Mouse (Mus musculus) embryonic facial prominence, embryonic 13.5 days (tissue): ENCODE measurements at regions not wholly inside any gene's neighbourhood (a gene's known extent, or its start where the extent isn't known, plus 50 kb on each side); places are given as distances from the start of the nearest gene placed in this dataset.

Source experiments
- ATAC-seq: fragments of 200-750 bp; cut with Nextera tagmentation; 2 replicates; pipeline ENCODE4 v1.8.0; 2017; ENCODE audit warnings: low read depth; ENCODE audit not compliant: insufficient number of reproducible peaks, insufficient read depth, low FRiP score, low TSS enrichment
- H3K27ac ChIP-seq: fragments of 300-500 bp; sonication (generic); 2 replicates; pipeline ENCODE4 v1.5.1; 2015; ENCODE audit warnings: moderate library complexity, mild to moderate bottlenecking, inconsistent platforms
- H3K27me3 ChIP-seq: fragments of 300-500 bp; sonication (generic); 2 replicates; pipeline ENCODE4 v1.6.1; 2015; ENCODE audit warnings: mild to moderate bottlenecking, inconsistent platforms
- H3K36me3 ChIP-seq: fragments of 300-500 bp; sonication (generic); 2 replicates; pipeline ENCODE4 v1.6.1; 2015; ENCODE audit warnings: mild to moderate bottlenecking, inconsistent platforms
- H3K4me1 ChIP-seq: fragments of 300-500 bp; sonication (generic); 2 replicates; pipeline ENCODE4 v1.6.1; 2015; ENCODE audit warnings: inconsistent platforms
- H3K4me2 ChIP-seq: fragments of 300-500 bp; sonication (generic); 2 replicates; pipeline ENCODE4 v1.6.1; 2015; ENCODE audit warnings: moderate library complexity, mild to moderate bottlenecking, inconsistent platforms
- H3K4me3 ChIP-seq: fragments of 300-500 bp; sonication (generic); 2 replicates; pipeline ENCODE4 v1.5.1; 2015; ENCODE audit warnings: mild to moderate bottlenecking, inconsistent platforms
- H3K9ac ChIP-seq: fragments of 300-500 bp; sonication (generic); 2 replicates; pipeline ENCODE4 v1.6.1; 2015; ENCODE audit warnings: mild to moderate bottlenecking, inconsistent platforms
- H3K9me3 ChIP-seq: fragments of 300-500 bp; sonication (generic); 2 replicates; pipeline ENCODE4 v1.6.1; 2016; ENCODE audit warnings: inconsistent platforms
- WGBS: fragments of 180-500 bp; shearing (Covaris S2); methylation state at CpG from one replicate; pipeline ENCODE4 v1.1.7; 2015; ENCODE audit warnings: mixed read lengths; 5-methylcytosine and 5-hydroxymethylcytosine counted together

DNA sequence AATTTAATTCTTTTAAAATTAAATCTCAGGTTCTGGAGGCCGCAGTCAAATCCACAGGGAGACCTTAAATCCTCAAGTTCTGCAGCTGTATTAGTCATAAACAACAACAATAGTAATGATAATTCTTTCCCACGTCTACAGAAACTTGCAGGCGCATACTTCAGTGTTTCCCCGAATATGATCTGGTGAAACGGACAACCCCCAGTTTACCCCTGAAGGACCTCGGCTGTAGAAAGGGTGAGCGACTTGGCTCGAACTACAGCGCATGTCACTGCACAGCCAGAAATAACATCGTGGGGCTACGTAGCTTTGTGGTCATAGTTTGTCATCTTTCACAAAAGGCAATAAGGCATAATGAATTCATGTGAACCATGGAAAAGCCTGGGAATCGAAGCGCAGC is 105.0 kb upstream of the Zeb2 start:
- 78% methylated on average over 13 of the region's 13 CpGs for WGBS
- Histone ChIP-seq H3K4me3 (no peak overlapping the region), H3K36me3 (no peaks in the 10 kb centered on the region), H3K27me3 (0 out of 2 replicates have a peak, but pooled peaks cover 2% of the 10 kb centered on the region), H3K27ac (no peak overlapping the region), H3K4me2 (no peak overlapping the region), H3K9ac (no peak overlapping the region), H3K9me3 (no peaks in the 10 kb centered on the region), H3K4me1 (peaks cover 4% of the 10 kb centered on the region; the same call in 1 of the 2 replicates)
- ATAC-seq, result no peak

DNA sequence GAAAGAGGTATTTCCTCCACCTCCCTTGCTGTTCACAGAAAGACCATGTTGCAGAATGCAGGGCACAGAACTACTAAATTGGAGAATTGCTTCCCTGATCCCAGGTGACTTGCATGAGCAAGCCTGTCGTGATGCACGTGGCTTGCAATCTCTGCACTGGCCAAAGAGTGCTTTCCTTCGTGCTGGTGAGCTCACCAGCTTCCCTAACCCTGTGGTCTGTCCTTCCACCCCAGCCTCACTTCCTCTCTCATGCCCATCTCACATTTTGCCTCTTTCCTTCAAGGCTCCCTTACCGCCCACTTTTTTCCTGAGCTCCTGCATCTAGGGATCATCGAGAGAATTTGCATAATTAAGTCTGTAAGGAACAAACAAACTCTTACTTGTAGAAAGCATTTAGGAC is 102.7 kb upstream of the Zeb2 start:
- 50% methylated on average over 5 of the region's 5 CpGs for WGBS
- Histone ChIP-seq H3K36me3 (no peaks in the 10 kb centered on the region), H3K27me3 (0 out of 2 replicates have a peak, but pooled peaks cover 2% of the 10 kb centered on the region), H3K4me2 (no peak overlapping the region), H3K27ac (no peak overlapping the region), H3K4me3 (no peak overlapping the region), H3K9me3 (no peaks in the 10 kb centered on the region), H3K9ac (no peak overlapping the region), H3K4me1 (no peaks in the 10 kb centered on the region)
- ATAC-seq, result no peak

DNA sequence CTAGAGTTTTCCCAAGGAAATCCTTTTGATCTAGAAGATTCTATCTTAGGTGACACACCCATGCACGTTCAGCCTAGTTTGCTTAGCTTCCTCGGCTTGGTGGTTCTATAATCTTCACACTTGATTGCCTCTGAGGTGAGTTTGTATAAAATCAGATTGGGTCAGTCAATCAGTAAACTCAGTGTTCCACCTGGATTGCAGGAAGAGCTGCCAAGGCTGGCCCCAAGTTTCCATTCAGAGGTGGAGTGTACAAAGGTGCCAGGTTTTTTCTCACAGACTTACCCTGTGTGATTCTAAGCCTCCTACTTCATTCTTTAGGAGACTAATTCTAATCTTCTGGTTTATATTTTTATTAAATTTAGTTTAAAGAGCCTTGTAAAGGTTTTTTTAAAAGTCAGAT is 95.6 kb upstream of the Zeb2 start:
- no peaks in the 10 kb centered on the region for H3K9me3 ChIP-seq
- H3K9ac ChIP-seq, result no peak overlapping the region
- no peaks in the 10 kb centered on the region for H3K36me3 ChIP-seq
- 63% methylated on average over 2 of the region's 2 CpGs for WGBS
- no peaks in the 10 kb centered on the region for H3K27me3 ChIP-seq
- H3K27ac ChIP-seq, result no peak overlapping the region
- ATAC-seq, result no peak
- no peak overlapping the region for H3K4me3 ChIP-seq
- H3K4me1 ChIP-seq, result no peaks in the 10 kb centered on the region
- H3K4me2 ChIP-seq, result no peak overlapping the region

DNA sequence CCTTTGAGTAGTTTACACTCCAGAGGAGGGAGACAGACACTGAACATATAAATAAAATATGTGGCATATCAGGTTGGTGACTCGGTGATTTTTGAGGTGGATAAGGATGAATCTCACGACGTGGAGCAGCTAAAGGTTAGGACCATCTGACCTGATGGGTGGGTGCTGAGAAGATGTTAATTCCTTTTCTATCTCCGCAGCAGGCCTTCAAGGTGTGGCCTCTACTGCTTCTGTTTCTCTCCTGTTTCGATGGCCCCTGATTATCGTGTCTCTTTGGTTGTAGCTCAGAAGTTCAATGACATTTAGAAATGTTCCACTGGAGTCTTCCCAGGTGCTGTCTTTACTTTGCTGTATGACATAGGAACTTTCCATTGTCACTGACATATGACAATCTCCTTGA is 91.3 kb upstream of the Zeb2 start:
- no peak for ATAC-seq
- no peaks in the 10 kb centered on the region for H3K9me3 ChIP-seq
- 93% methylated on average over 6 of the region's 6 CpGs for WGBS

DNA sequence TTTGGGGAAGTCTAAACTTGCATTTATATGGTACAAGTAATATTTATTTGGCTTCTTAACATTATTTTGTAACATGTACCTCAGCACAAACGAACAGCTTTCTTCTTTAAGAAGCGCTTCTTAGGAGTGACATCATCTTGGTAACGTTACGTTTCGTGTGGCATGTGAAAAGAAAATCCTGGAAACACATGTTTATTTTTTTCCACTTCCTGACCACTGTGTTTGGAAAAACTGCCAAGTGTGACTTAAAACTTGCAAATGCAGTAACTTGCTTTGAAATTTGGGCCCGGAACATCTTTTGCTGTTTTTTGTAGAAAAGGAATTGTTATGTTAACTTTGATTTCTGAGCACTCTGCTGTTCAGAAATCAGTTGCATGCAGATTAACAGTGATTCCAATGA is 88.6 kb upstream of the Zeb2 start:
- Histone ChIP-seq H3K27ac (no peak overlapping the region), H3K4me1 (peaks cover 4% of the 10 kb centered on the region; the same call in 1 of the 2 replicates), H3K4me2 (no peak overlapping the region), H3K9me3 (no peaks in the 10 kb centered on the region), H3K27me3 (no peaks in the 10 kb centered on the region), H3K4me3 (no peak overlapping the region), H3K36me3 (no peaks in the 10 kb centered on the region), H3K9ac (no peak overlapping the region)
- WGBS, result 23% methylated on average over 6 of the region's 6 CpGs
- ATAC-seq, result no peak

More for the DNA sequence above, 91.3 kb upstream of the Zeb2 start:
- Histone ChIP-seq H3K36me3 (no peaks in the 10 kb centered on the region), H3K4me2 (no peak overlapping the region), H3K27ac (no peak overlapping the region), H3K4me3 (no peak overlapping the region), H3K9ac (no peak overlapping the region), H3K27me3 (no peaks in the 10 kb centered on the region), H3K4me1 (peaks cover 4% of the 10 kb centered on the region; the same call in 1 of the 2 replicates)

DNA sequence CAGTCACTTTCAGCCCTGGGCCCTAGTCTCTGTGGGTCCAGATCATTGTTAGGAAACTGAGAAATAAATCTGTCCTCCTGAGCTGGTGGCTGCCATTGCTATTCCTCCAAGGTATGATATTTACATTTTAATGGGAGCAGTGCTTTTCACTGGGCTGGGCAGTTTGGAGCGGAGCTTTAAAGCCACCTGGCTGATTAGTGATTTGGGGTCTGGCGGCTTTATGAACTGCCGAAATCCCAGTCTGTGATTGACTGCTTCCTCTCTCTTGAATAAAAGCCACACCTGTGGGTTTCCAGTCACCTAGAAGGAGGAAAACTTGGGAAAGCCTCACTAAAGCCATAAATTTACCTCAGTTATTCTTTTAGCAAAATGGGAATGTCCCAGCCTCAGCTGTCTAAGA is 88.0 kb upstream of the Zeb2 start:
- ATAC-seq, result no peak
- Histone ChIP-seq H3K27me3 (no peaks in the 10 kb centered on the region), H3K9ac (no peak overlapping the region), H3K9me3 (no peaks in the 10 kb centered on the region), H3K4me2 (no peak overlapping the region), H3K27ac (no peak overlapping the region), H3K4me3 (no peak overlapping the region), H3K4me1 (peaks cover 4% of the 10 kb centered on the region; the same call in 1 of the 2 replicates), H3K36me3 (no peaks in the 10 kb centered on the region)
- WGBS, result 70% methylated on average over 3 of the region's 3 CpGs

DNA sequence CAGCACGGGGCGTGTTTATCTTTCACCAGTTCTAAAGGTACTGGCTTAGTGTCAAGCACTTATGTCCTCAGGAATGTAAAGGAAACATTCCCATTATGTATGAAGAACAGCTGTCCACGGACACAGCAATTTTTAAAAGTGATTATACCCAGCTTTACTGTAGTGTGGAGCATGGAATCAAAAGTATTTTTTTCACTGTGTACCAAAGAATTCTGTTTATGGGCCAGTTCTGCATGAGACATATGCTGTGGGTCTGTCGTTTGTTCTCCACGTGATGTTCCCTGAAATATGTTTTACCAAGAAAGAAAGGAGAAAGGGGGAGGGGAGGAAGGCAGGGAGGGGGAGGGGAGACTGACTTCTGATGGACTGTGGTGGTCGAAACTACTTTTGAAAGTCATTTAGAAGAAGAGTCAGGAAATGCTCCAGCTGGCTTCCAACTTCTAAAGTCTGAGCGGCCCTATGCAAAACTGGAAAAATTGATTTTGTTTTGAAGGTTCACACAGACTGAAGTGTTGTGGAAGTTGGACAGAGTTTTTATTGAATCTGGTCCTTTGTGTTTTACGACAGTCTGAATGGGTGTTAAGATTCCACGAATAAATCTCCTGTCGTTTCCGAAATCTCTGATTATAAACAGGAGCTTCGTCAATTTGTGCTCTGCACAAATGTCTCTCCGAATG is 80.9 kb upstream of the Zeb2 start:
- Histone ChIP-seq H3K36me3 (no peaks in the 10 kb centered on the region), H3K4me2 (no peak overlapping the region), H3K4me3 (no peak overlapping the region), H3K9ac (no peak overlapping the region), H3K27me3 (no peaks in the 10 kb centered on the region), H3K27ac (no peak overlapping the region), H3K4me1 (no peaks in the 10 kb centered on the region), H3K9me3 (no peaks in the 10 kb centered on the region)
- 62% methylated on average over 13 of the region's 13 CpGs for WGBS
- ATAC-seq, result no peak

DNA sequence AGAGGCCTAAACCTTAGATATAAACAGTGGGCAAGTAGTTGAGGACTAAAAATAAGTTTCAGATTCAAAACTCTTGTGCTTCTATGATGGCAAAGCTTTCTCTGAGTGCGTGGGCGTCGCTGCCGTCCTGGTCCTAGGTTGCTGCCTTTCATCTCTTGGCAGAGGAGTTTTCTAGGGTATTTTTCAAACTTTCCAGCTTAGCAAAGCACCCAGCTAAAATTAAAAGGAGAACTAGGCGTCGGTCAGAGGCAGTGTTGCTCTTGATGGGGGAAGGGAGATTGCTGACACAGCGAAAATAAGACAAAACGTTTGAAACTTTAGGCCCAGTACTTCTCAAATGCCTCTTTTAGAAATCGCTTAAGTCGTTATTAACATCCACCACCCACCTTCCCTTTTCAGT is 80.1 kb upstream of the Zeb2 start:
- no peaks in the 10 kb centered on the region for H3K27me3 ChIP-seq
- no peak overlapping the region for H3K4me2 ChIP-seq
- no peaks in the 10 kb centered on the region for H3K4me1 ChIP-seq
- H3K9me3 ChIP-seq, result no peaks in the 10 kb centered on the region
- H3K27ac ChIP-seq, result no peak overlapping the region
- 80% methylated on average over 10 of the region's 10 CpGs for WGBS
- H3K9ac ChIP-seq, result no peak overlapping the region
- no peak overlapping the region for H3K4me3 ChIP-seq
- no peaks in the 10 kb centered on the region for H3K36me3 ChIP-seq
- ATAC-seq, result no peak

DNA sequence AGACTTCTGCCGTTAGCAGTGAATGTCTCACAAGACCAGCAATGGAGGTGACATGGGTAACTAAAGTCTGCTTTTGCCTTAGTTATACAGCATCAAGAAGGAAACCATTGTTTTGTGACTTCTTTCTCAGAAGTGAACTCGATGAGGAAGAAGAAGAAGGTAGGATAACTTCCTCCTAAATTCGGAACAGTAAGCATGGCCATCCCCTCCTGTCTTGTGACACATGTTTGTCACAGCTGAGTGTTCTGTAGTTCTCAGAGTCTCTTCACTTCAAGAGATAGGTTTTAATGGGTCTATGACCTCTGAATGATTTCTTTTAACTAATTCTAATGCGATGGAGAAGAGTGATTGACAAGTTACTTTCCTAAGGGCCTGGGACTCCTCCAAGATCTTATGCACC is 79.3 kb upstream of the Zeb2 start:
- ATAC-seq, result no peak

DNA sequence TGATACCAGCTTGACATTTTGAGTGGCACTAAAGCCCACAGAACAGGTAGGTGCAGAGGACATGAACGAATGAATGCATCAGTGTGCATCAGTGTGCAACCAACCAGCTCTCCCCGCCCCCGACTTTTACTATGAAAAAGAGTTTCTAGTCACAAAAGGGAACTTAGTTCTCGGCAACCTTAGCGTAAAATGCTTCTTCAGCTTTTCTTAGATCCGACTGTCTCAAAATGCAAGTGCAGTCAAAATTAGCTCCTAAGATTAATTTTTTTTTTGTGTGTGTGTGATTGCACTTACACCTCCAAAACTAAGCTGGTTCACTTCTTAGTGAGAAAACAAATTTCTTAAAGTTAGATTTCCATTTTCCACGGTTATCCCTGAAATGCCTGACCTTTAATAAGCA is 77.1 kb upstream of the Zeb2 start:
- H3K4me3 ChIP-seq, result no peak overlapping the region
- H3K36me3 ChIP-seq, result no peaks in the 10 kb centered on the region
- WGBS, result 81% methylated on average over 7 of the region's 7 CpGs
- no peaks in the 10 kb centered on the region for H3K4me1 ChIP-seq
- H3K27me3 ChIP-seq, result no peaks in the 10 kb centered on the region
- no peak overlapping the region for H3K27ac ChIP-seq
- H3K9ac ChIP-seq, result no peak overlapping the region
- no peak overlapping the region for H3K4me2 ChIP-seq
- no peaks in the 10 kb centered on the region for H3K9me3 ChIP-seq
- ATAC-seq, result no peak

More for the DNA sequence above, 79.3 kb upstream of the Zeb2 start:
- no peak overlapping the region for H3K27ac ChIP-seq
- no peaks in the 10 kb centered on the region for H3K9me3 ChIP-seq
- no peak overlapping the region for H3K4me2 ChIP-seq
- no peaks in the 10 kb centered on the region for H3K36me3 ChIP-seq
- no peak overlapping the region for H3K9ac ChIP-seq
- 87% methylated on average over 4 of the region's 4 CpGs for WGBS
- H3K4me1 ChIP-seq, result no peaks in the 10 kb centered on the region
- no peak overlapping the region for H3K4me3 ChIP-seq
- no peaks in the 10 kb centered on the region for H3K27me3 ChIP-seq

DNA sequence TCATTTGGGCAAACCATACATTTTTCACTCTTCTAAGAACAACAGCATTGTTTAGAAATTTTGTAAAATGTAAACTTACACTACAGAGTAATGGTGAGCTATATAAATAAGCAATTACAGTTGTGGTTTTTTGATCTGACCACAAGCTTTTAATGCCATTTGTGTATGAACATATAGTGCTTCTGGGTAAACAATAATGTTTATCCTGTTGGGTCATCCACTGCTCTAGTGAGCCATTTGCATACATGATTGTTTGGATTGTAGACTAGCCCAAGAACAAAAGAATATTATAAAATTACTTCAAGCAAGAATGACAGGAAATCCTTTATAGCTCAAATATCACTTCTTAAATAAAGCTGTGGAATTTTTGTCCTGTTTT is 68.4 kb upstream of the Zeb2 start:
- H3K9me3 ChIP-seq, result no peaks in the 10 kb centered on the region
- H3K4me3 ChIP-seq, result no peak overlapping the region
- no peak overlapping the region for H3K4me2 ChIP-seq

DNA sequence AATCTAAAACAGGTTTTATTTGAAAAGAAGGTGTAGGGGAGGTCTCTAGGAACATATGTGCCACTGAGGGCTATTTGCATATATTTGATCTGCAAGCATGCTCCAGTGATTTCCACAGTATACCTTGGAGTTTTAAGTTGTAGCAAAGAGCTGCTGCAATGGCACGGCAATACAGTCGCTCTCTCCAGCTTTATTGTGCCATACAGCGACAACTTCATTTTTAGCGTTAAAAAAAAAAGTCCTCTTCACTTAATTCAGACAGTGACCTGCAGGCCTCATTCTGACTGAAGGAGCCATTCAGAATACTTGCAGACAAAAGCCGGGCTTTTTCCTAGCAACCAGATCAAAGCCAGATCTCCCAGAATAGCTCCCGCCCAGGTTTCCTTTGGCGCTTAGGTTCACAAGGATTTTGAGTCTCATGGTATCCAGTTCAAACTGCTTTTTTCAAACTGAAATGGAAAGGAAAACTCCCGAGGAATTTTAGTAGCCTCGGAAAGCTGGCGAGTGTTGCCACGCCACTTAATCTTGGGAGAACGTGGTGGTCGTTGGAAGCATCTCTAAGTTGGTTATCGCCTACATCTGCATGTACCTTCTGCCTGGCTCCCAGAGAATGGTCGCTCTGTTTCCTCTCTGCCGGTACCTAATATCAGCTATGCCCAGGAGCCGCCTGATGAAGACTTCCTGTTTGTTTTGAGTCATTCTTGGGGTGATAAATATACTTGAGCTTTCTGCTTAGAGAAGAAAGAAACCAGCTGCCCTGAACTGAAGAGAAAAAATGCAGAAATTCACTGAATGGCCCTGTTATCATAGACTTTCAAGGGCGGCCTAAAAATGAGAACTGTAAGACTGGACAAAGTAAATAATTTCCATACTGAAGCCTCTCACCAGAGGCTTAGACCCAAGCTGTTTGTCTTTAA is 67.8 kb upstream of the Zeb2 start:
- Histone ChIP-seq H3K4me2 (peak overlapping the region; percentile 54), H3K9ac (no peak overlapping the region), H3K27ac (no peak overlapping the region), H3K4me3 (peak overlapping the region; percentile 25), H3K36me3 (no peaks in the 10 kb centered on the region), H3K9me3 (no peaks in the 10 kb centered on the region), H3K27me3 (no peaks in the 10 kb centered on the region), H3K4me1 (peaks cover 12% of the 10 kb centered on the region)
- ATAC-seq, result no peak
- 12% methylated on average over 18 of the region's 18 CpGs for WGBS

More for the DNA sequence above, 68.4 kb upstream of the Zeb2 start:
- no peaks in the 10 kb centered on the region for H3K36me3 ChIP-seq
- no peak for ATAC-seq
- peaks cover 12% of the 10 kb centered on the region for H3K4me1 ChIP-seq
- H3K27me3 ChIP-seq, result no peaks in the 10 kb centered on the region
- H3K9ac ChIP-seq, result no peak overlapping the region
- H3K27ac ChIP-seq, result no peak overlapping the region
